Mouse (Mus musculus) fat pad, adult 2 months (tissue): ENCODE measurements around the gene Mark4.

ENCODE experiments used
- DNase-seq: peaks from one replicate; pipeline ENCODE4 v3.0.0-alpha.2; 2011; ENCODE audit warnings: low read depth, low spot score; ENCODE audit errors: extremely low read depth

Gene Mark4

GRCm38 (mm10) chr7:19443344-19443743 lies 15.3 kb downstream of the Mark4 start:
- no peak for DNase-seq

GRCm38 (mm10) chr7:19441448-19442091 lies 17.1 kb downstream of the Mark4 start:
- DNase-seq = no peak

- no peak for DNase-seq
Observed at GRCm38 (mm10) chr7:19437048-19437447, 21.6 kb downstream of the Mark4 start.

GRCm38 (mm10) chr7:19436276-19436675 lies 22.3 kb downstream of the Mark4 start:
- DNase-seq = no peak

- DNase-seq = no peak
Observed at GRCm38 (mm10) chr7:19432475-19432874, 26.1 kb downstream of the Mark4 start.

GRCm38 (mm10) chr7:19430402-19430801 lies 28.2 kb downstream of the Mark4 start:
- no peak for DNase-seq

- no peak for DNase-seq
Observed at GRCm38 (mm10) chr7:19429726-19430125, 28.9 kb downstream of the Mark4 start.

GRCm38 (mm10) chr7:19427999-19428650 lies 30.5 kb downstream of the Mark4 start:
- no peak for DNase-seq

GRCm38 (mm10) chr7:19426888-19427287 lies 31.7 kb downstream of the Mark4 start:
- DNase-seq = no peak

- no peak for DNase-seq
Observed at GRCm38 (mm10) chr7:19426349-19426748, 32.3 kb downstream of the Mark4 start.

GRCm38 (mm10) chr7:19424051-19424450 lies 34.6 kb downstream of the Mark4 start:
- no peak for DNase-seq

- no peak for DNase-seq
Observed at GRCm38 (mm10) chr7:19423083-19423482, 35.5 kb downstream of the Mark4 start.

- peak; percentile 40 for DNase-seq
Observed at GRCm38 (mm10) chr7:19420821-19421636, 37.6 kb downstream of the Mark4 start.

GRCm38 (mm10) chr7:19420121-19420520 lies 38.5 kb downstream of the Mark4 start:
- DNase-seq = no peak

- no peak for DNase-seq
Observed at GRCm38 (mm10) chr7:19416590-19416989, 42.0 kb downstream of the Mark4 start.

GRCm38 (mm10) chr7:19413525-19413924 lies 45.1 kb downstream of the Mark4 start:
- no peak for DNase-seq

GRCm38 (mm10) chr7:19411783-19412182 lies 46.8 kb downstream of the Mark4 start:
- DNase-seq = no peak

- no peak for DNase-seq
Observed at GRCm38 (mm10) chr7:19410766-19411344, 47.8 kb downstream of the Mark4 start.

GRCm38 (mm10) chr7:19409753-19410152 lies 48.9 kb downstream of the Mark4 start:
- no peak for DNase-seq

GRCm38 (mm10) chr7:19405417-19405816 lies 53.2 kb downstream of the Mark4 start:
- DNase-seq = no peak

- DNase-seq = no peak
Observed at GRCm38 (mm10) chr7:19404476-19404875, 54.1 kb downstream of the Mark4 start, which contains the start of gene Ckm. TSS of gene Ckm (plus strand) at chr7:19404776.
